Mouse (Mus musculus) ES-Bruce4 (cell line): ENCODE measurements around the gene Ints6l. TPM values are rescaled to one million over a fixed set of nuclear protein-coding genes. Genes with fewer than 3 reads are reported as not detected.

Experiments used
- H3K27ac ChIP-seq: 2 replicates; pipeline ENCODE4 v1.5.1; 2012; ENCODE audit warnings: low read length, inconsistent platforms; ENCODE audit not compliant: insufficient read depth
- H3K27me3 ChIP-seq: 2 replicates; pipeline ENCODE4 v1.6.1; 2012; ENCODE audit warnings: mild to moderate bottlenecking, low read length, inconsistent platforms; ENCODE audit not compliant: control insufficient read depth, poor library complexity, insufficient read depth, severe bottlenecking
- H3K36me3 ChIP-seq: 2 replicates; pipeline ENCODE4 v1.6.1; 2012; ENCODE audit warnings: inconsistent platforms, mild to moderate bottlenecking, low read length, moderate library complexity; ENCODE audit not compliant: control insufficient read depth, poor library complexity, insufficient read depth, severe bottlenecking
- H3K4me1 ChIP-seq: one replicate; pipeline ENCODE4 v1.8.1; 2011; ENCODE audit warnings: low read length; ENCODE audit not compliant: control insufficient read depth, insufficient read depth
- H3K4me3 ChIP-seq: 2 replicates; pipeline ENCODE4 v1.5.1; 2011; ENCODE audit warnings: low read depth, mild to moderate bottlenecking, low read length
- H3K9ac ChIP-seq: 2 replicates; pipeline ENCODE4 v1.6.1; 2012; ENCODE audit warnings: low read depth, mild to moderate bottlenecking, inconsistent platforms; ENCODE audit not compliant: poor library complexity, severe bottlenecking
- H3K9me3 ChIP-seq: replicated peaks from 2 replicates; pipeline ENCODE4 v1.6.1; 2012; ENCODE audit warnings: mild to moderate bottlenecking, low read length, inconsistent platforms; ENCODE audit not compliant: control insufficient read depth, poor library complexity, insufficient read depth, severe bottlenecking
- CTCF ChIP-seq: IDR thresholded peaks from one replicate; pipeline ENCODE4 v1.8.1; 2011; ENCODE audit warnings: low read depth, low read length
- EP300 ChIP-seq: IDR thresholded peaks from 2 replicates; pipeline ENCODE4 v1.6.1; 2011; ENCODE audit warnings: low read depth, low read length; ENCODE audit not compliant: insufficient read depth
- POLR2A ChIP-seq: IDR thresholded peaks from one replicate; pipeline ENCODE4 v1.8.1; 2011; ENCODE audit warnings: low read length; ENCODE audit not compliant: insufficient read depth
- polyA plus RNA-seq: library from polyadenylated mRNA; stranded (reverse); fragments of >200 nt; gene quantifications from 2 replicates; pipeline ENCODE4 v1.2.4, GENCODE M21; 2011; ENCODE audit warnings: low read depth; ENCODE audit not compliant: missing spikeins, insufficient read depth, insufficient read length

The Ints6l gene
- 10.5 and 11.1 TPM in 2 replicates for polyA plus RNA-seq

GRCm38 (mm10) chrX:56454671-56455371 lies at the start of gene Ints6l:
Ints6l (plus strand) TSS chrX:56454857.
- Histone ChIP-seq H3K9me3 (no peaks in the 10 kb centered on the region), H3K4me1 (no peaks in the 10 kb centered on the region), H3K36me3 (no peaks in the 10 kb centered on the region), H3K4me3 (peak within 1 kb of the TSS; percentile 91), H3K27me3 (no peaks in the 10 kb centered on the region), H3K9ac (peak within 1 kb of the TSS; percentile 85), H3K27ac (no peak within 1 kb of the TSS)
- TF ChIP-seq CTCF (no peak), POLR2A (peak; percentile 64), EP300 (no peak)

- no peaks in the 10 kb centered on the region for H3K36me3 ChIP-seq
- H3K27ac ChIP-seq, result no peak overlapping the region
- no peaks in the 10 kb centered on the region for H3K9me3 ChIP-seq
- H3K4me3 ChIP-seq, result no peak overlapping the region
- no peaks in the 10 kb centered on the region for H3K27me3 ChIP-seq
- TF ChIP-seq CTCF, result no peak
- no peak for TF ChIP-seq POLR2A
- no peak for TF ChIP-seq EP300
- no peaks in the 10 kb centered on the region for H3K4me1 ChIP-seq
- H3K9ac ChIP-seq, result no peak overlapping the region
Measured at GRCm38 (mm10) chrX:56405482-56405881, 49.2 kb upstream of the Ints6l start.

GRCm38 (mm10) chrX:56406128-56406527 lies 48.5 kb upstream of the Ints6l start:
- no peaks in the 10 kb centered on the region for H3K9me3 ChIP-seq
- no peak overlapping the region for H3K27ac ChIP-seq
- H3K27me3 ChIP-seq, result no peaks in the 10 kb centered on the region
- no peaks in the 10 kb centered on the region for H3K4me1 ChIP-seq
- no peak for TF ChIP-seq POLR2A
- TF ChIP-seq EP300, result no peak
- no peak for TF ChIP-seq CTCF
- no peak overlapping the region for H3K9ac ChIP-seq
- no peak overlapping the region for H3K4me3 ChIP-seq
- H3K36me3 ChIP-seq, result no peaks in the 10 kb centered on the region

- Histone ChIP-seq H3K9me3 (no peaks in the 10 kb centered on the region), H3K36me3 (no peaks in the 10 kb centered on the region), H3K27me3 (no peaks in the 10 kb centered on the region), H3K9ac (no peak overlapping the region), H3K27ac (no peak overlapping the region), H3K4me3 (no peak overlapping the region), H3K4me1 (no peaks in the 10 kb centered on the region)
- TF ChIP-seq EP300 (no peak), CTCF (no peak), POLR2A (no peak)
Measured at GRCm38 (mm10) chrX:56416277-56416676, 38.4 kb upstream of the Ints6l start.

GRCm38 (mm10) chrX:56417541-56417940 lies 37.1 kb upstream of the Ints6l start:
- no peaks in the 10 kb centered on the region for H3K4me1 ChIP-seq
- no peak overlapping the region for H3K9ac ChIP-seq
- no peaks in the 10 kb centered on the region for H3K36me3 ChIP-seq
- H3K27ac ChIP-seq, result no peak overlapping the region
- no peak overlapping the region for H3K4me3 ChIP-seq
- no peak for TF ChIP-seq POLR2A
- TF ChIP-seq CTCF, result no peak
- TF ChIP-seq EP300, result no peak
- H3K27me3 ChIP-seq, result no peaks in the 10 kb centered on the region
- H3K9me3 ChIP-seq, result no peaks in the 10 kb centered on the region

GRCm38 (mm10) chrX:56430601-56431000 lies 24.1 kb upstream of the Ints6l start:
- Histone ChIP-seq H3K9me3 (no peaks in the 10 kb centered on the region), H3K9ac (no peak overlapping the region), H3K4me3 (no peak overlapping the region), H3K27ac (no peak overlapping the region), H3K4me1 (no peaks in the 10 kb centered on the region), H3K27me3 (no peaks in the 10 kb centered on the region), H3K36me3 (no peaks in the 10 kb centered on the region)
- TF ChIP-seq EP300, result no peak
